Mouse (Mus musculus) spleen, postnatal 4 days (tissue): ENCODE data around the gene Ccdc171.
"Not testable (repeated sequence)": the region's sequence is repeated elsewhere in the genome, so short reads cannot be mapped to it uniquely, and the experiment has no call there.

Experiments
- DNase-seq, 2 experiments: peaks; one replicate each; pipeline ENCODE4 v3.0.0; 2022; ENCODE audit warnings: low spot score in 2 of 2

Ccdc171 gene

DNA sequence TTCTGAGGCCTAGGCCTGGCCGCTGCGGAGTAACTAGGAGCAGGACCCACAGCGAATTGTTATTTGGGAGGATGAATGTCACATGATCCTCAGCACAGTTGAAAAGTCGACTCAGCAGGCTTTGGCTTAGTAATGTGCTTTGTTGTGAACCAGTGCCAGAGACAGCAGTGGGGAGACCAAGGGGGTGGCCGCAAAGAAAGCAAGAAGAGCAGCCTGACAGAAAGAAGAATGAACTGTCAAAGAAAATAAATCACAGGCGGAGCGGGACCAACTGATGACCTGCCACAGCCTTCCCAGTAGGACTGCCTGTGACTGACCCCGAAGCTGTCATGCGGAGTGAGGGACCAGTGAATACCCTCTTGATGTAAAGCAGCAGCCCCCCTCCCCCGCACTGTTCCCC lies 131.2 kb downstream of the Ccdc171 start:
- DNase-seq = no peak

- no peak for DNase-seq
Measured at GRCm38 (mm10) chr4:83657021-83657420, 131.7 kb downstream of the Ccdc171 start.

GRCm38 (mm10) chr4:83658415-83658814 lies 133.1 kb downstream of the Ccdc171 start:
- no peak for DNase-seq

DNA sequence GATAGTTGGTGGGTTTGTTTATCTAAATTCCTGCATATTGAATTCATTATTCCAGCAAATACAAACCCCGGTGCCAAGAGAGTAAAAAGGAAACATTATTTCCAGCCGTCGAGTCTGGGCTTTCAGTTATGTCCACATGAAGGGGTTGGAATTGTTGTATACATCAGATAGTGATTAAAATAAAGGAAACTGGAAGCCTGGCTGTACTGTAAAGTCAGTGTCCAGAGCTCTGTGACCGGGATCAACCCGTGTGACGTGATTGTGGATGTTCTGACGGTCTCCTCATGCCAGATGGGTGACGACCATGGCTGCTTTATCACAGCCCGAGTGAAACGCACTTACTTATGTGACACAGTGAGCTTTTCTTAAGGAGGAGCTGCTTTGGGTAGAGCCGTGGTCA lies 134.1 kb downstream of the Ccdc171 start:
- no peak for DNase-seq

DNA sequence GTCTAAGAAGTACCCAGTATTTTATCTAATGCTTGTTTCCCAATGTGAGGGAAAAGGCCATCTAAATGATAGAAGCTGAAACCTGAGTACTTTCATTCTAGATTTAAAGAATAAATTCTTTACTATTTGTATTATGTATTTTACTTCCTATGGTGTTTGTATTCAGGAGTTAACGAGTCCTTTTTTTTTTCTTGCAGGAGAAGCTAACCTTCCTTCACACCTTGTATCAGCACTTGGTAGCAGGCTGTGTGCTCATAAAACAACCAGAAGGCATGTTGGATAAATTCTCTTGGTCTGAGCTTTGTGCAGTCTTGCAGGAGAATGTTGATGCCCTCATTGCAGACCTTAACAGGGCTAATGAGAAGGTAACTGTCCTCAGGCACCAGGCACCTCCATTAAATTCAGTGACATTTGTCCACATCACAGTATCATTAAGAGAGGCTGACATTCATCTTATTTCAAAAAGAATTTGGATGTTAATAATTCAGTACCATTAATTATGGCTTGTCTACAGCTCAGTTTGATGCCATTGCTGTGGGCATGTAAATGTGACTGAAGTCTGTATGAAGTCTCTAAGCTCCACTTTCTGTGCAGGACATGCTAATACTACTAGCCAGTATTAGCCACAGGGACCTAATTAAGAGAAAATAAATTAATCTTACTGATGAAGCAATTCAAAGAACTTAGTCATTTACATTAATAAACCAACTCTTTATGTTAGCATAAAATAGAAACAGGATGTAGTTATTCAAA lies 136.3 kb downstream of the Ccdc171 start:
- no peak for DNase-seq

DNA sequence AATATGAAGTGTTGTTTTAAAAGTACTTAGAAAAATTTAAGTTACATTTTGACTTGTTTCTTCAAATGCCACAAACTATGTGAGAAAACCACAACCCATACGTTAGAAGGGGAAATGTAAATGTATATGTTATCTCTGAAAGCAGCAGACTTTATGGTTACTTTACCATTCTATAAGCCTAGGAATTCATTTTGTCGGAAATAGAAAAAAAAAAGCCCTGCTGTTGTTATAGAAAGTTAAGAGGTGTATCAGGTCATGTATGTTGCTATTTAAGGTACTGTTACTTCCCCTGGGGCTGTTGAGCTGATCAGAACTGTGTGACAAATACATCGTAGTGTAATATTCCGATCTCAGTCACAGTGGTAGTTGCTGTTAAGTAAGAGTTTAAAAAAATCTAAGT lies 137.0 kb downstream of the Ccdc171 start:
- DNase-seq = no peak

- DNase-seq = no peak
Measured at GRCm38 (mm10) chr4:83669552-83669951, 144.2 kb downstream of the Ccdc171 start.

DNA sequence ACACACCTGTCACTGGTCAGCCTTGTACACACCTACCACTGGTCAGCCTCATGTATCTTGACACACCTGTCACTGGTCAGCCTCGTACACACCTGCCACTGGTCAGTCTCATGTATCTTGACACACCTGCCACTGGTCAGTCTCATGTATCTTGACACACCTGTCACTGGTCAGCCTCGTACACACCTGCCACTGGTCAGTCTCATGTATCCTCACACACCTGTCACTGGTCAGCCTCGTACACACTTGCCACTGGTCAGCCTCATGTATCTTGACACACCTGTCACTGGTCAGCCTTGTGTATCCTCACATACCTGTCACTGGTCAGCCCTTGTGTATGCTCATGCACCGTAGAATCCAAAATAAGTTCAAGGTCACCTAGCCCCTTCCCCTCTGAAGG lies 150.0 kb downstream of the Ccdc171 start:
- not testable (repeated sequence) for DNase-seq

DNA sequence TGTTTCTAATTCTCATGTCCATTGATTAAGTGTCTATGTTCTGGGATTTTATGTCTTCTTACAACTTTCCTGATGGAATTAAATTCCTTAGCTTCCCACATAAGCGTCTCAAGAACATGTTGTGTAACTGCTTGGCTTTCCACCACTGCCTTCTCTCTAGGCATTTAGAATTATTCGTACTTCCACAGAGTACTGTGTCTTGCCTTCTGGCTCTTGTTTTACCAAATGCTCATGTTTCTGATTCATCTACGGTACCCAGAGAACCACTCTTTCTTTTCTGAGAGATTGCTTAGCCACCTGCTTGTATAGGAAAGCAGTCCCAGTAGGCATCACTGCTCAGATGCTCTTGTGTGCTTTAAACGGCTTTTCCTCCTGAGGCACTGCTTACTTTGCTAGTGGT lies 151.1 kb downstream of the Ccdc171 start:
- DNase-seq = no peak

DNA sequence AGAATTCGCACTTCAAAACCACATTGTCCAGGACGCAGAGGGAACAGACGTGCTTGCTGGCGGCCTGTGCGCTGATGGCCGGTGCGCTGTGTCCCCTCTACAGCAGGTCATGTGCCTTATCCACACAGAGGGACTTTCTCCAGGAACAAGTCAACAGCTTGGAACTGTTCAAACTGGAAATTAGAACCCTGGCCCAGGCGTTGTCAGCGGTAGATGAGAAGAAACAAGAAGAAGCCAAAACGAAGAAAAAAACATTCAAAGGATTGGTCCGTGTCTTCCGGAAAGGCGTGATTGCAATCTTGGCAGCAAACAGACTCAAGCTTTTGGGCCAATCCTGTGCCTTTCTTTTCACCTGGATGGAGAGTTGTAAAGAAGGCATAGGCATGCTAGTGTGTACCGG lies 155.7 kb downstream of the Ccdc171 start:
- no peak for DNase-seq

DNA sequence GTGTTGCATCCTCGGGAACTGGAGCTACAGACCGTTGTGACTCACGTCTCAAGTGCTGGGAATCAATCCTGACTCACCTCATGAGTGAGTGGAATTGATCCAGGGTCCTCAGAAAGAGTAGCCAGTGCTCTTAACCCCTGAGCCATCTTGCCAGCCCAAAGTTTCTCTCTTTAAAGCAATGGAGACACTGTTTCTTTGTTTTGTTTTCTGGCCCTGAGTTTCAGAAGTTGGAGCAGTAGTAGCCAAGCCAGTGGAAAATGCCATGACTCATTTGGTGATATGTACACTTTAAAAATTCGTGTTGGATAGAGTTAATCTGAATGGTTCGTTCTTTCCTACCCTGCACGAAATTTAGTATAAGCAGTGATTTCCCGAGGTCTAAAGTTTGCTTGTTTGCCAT lies 157.5 kb downstream of the Ccdc171 start:
- no peak for DNase-seq

- DNase-seq = no peak
Measured at GRCm38 (mm10) chr4:83700190-83700589, 174.8 kb downstream of the Ccdc171 start.

DNA sequence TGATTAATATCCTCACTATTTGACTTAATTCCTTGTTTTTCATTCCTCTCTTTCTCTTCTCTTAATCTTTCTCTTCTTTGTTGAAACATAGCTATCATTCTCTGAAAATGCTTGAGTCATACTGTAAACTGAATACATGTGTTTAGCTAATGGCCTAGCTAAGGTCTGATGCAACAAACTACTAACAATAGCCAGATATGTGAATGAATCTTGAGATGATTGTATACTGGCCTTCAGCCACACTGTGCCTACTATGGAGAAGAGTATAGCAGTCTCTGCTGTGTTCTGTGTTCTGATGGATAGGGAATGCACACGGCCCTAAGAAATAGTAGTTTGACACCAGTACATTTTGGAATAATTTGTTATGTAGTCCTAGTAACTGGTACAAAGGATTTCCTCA lies 191.7 kb downstream of the Ccdc171 start:
- no peak for DNase-seq

DNA sequence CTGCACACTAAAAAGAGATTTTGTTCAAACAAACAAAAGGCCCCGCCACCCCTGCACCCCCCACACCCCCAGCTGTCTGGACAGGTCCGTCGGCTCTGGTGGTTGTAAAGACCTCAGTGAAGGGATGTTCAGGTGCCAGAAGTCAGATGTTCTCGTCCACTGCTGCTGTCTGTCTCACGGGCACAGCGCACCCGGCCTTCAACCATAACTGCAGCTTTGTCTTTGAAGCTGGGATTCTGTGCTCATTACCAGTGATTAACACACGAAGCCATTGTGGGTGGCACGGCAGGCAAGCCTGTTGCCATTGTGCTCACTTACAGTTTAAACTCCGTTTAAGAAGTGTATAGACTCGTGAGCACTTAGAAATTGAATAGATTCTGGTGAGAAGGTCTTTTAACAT lies 194.5 kb downstream of the Ccdc171 start:
- DNase-seq = no peak

GRCm38 (mm10) chr4:83725136-83725535 lies 199.8 kb downstream of the Ccdc171 start:
- no peak for DNase-seq

GRCm38 (mm10) chr4:83739137-83739890 lies 214.0 kb downstream of the Ccdc171 start:
- no peak for DNase-seq

DNA sequence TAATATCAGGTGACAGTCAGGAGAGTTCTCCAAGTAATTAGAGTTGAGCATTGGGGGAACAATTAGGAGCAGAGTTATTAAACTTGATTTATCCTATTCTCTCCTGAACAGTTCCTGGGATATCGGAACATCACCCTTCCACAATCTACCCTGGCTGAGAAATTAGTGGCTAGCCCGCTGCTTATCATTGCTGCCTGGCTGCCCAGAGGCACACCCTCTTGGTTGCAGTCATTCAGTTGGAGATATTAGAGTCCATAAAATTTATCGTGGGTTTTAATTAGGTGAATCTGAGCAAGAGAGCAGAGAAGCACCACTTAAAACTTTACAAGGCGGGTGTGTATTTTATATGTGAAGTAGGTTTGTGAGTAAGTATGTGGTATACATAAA lies 214.5 kb downstream of the Ccdc171 start:
- no peak for DNase-seq

DNA sequence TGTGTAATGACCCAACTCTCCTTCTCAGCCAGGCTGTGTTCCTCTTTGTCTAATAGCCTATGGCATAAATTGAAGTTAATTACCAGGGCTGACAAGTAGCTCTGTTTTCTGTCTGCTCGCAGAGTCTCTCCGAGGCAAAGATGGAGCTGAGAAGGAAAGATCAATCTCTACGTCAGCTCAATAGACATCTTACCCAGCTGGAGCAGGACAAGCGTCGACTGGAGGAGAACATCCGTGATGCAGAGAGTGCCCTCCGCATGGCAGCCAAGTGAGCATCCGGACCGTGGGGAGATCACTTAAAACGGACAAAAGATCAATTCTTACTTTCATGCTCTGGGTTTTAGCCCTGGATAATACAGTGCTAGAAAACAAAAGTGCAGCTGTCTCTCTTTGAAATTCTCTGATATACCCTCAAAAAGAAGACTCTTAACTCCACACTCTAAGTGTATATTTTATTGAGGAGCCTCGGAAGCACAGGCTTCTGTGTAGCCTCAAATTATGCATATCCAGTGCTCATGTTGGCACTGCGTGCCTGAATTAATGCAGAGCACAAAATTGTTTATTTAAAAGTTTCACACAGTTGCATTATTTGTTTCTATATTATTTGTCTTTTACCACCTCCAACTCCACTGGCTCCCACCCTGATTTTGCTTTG lies 217.6 kb downstream of the Ccdc171 start:
- DNase-seq = no peak

- no peak for DNase-seq
Measured at GRCm38 (mm10) chr4:83775136-83775535, 249.8 kb downstream of the Ccdc171 start.

GRCm38 (mm10) chr4:83780044-83780443 lies 254.7 kb downstream of the Ccdc171 start:
- peak in 1 of 2 experiments; percentile 13 for DNase-seq

DNA sequence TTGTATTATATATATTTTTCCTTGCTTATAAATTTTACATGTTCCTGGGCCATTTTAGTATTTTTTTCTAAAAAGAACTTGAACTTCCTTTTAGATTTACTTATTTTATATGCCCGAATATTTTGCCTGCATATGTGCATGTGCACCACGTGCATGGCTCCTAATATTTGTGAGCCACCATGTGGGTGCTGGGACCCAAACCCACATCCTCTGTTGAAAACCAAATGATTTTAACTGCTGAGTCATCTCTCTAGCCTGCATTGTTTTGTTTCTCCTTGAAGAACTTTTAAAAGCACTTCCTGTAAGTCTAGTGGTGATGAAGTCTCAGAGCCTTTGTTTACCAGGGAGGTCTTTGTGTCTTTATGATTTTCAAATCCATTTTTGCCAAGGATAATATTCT lies 259.8 kb downstream of the Ccdc171 start:
- no peak for DNase-seq

DNA sequence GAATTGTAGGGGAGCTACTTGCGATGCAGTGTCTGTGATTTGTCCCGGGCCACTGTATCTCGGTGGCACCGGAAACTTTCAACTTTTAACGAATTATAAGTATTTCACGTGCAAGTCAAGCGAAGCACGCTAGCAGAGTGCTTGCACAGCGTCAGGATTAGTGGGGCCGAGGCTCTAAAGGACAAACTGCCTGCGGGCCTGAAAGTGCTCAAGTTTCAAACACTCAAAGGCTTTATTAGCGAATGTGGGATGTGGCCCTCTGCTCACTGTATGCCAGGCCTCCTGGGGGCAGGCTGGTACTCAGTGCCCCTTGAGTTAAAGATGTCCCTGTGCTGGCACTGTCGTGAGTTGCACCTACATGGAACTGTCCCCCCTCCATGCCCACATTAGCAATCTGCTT lies 266.5 kb downstream of the Ccdc171 start:
- no peak for DNase-seq
